Comparison of ENCODE assay signal across 10 mouse cellular contexts in the genomic region with DNA sequence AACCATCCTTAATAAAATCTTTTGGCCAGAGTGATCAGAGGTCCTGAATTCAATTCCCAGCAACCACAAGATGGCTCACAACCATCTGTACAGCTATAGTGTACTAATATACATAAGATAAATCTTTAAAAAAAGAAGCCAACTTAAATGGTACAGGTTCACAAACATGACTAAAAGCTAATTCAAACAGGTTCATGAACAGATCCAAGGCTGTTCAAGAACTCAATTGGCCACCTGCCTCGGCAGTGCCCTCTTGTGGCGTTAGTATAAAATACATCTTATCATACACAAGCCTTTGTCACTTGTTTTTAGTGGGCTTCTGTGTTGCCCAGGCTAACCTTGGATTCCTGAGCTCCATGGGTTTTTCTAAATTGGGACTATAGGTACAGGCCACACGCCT. TPM values are rescaled to one million over a fixed set of nuclear protein-coding genes. Genes with fewer than 3 reads are reported as not detected.
DNase-seq lines count a peak whose midpoint lies in the region; ATAC-seq and TF ChIP-seq lines count a peak whose summit lies in the region.
"Had no signal": no experiment of that assay in that cellular context is flagged by ENCODE, and none has a peak within 500 bp of the region (broad histone marks: within the 10 kb centered on the region; RNA-seq: fewer than 3 reads in every experiment).

No protein-coding gene starts in this region.

- ATAC-seq in kidney, postnatal 0 days (replicated peaks; ENCODE audit: low FRiP score, low read depth) = no peak
- ATAC-seq in kidney, embryonic 16.5 days (ENCODE audit: low FRiP score, low TSS enrichment) = no peak

- H3K36me3 ChIP-seq in kidney, postnatal 0 days (ENCODE audit: insufficient read depth, low read length) = peaks cover 17% of the 10 kb centered on the region
- peaks cover 18% of the 10 kb centered on the region for H3K36me3 ChIP-seq in kidney, embryonic 16.5 days (ENCODE audit: insufficient read depth, low read length)
- peaks cover 27% of the 10 kb centered on the region for H3K36me3 ChIP-seq in E14TG2a.4 (ENCODE audit: insufficient read depth, low read length)
- H3K36me3 ChIP-seq in embryonic facial prominence, embryonic 10.5 days (replicated peaks) = peaks cover 24% of the 10 kb centered on the region

- no peak overlapping the region for H3K4me3 ChIP-seq in kidney, postnatal 0 days (replicated peaks; ENCODE audit: low read depth, low read length)
- H3K4me3 ChIP-seq in kidney, embryonic 16.5 days (ENCODE audit: low read length) = no peak overlapping the region
- H3K4me3 ChIP-seq in E14TG2a.4 (replicated peaks; ENCODE audit: low read length) = no peak overlapping the region
- H3K4me3 ChIP-seq in embryonic facial prominence, embryonic 10.5 days = no peak overlapping the region

- H3K27ac ChIP-seq in kidney, postnatal 0 days = no peak overlapping the region
- H3K27ac ChIP-seq in kidney, embryonic 16.5 days (ENCODE audit: low read length) = no peak overlapping the region
- H3K27ac ChIP-seq in embryonic facial prominence, embryonic 10.5 days (replicated peaks) = no peak overlapping the region

- peak; percentile 83 for TF ChIP-seq CTCF in kidney, postnatal 0 days (IDR thresholded peaks at IDR 0.05; ENCODE audit: low read depth)
- peak; percentile 72 for TF ChIP-seq CTCF in E14TG2a.4 (conservative IDR thresholded peaks at IDR 0.05; ENCODE audit: low read length)

- DNase-seq in kidney, postnatal 0 days (ENCODE audit: low spot score) = peak; percentile 85
- DNase-seq in adipocyte (ENCODE audit: low spot score) = peak; percentile 83
- DNase-seq in embryonic facial prominence, embryonic 10.5 days (ENCODE audit: low spot score) = peak; percentile 57
- peak; percentile 61 for DNase-seq in left cerebral cortex, postnatal 4 days
- peak; percentile 43 for DNase-seq in right cerebral cortex, postnatal 25 days
- DNase-seq in frontal cortex, postnatal 25 days (ENCODE audit: low spot score in 2 of 2) = no peak

- no peak overlapping the region for H3K9ac ChIP-seq in kidney, postnatal 0 days (ENCODE audit: low read depth, low read length)
- no peak overlapping the region for H3K9ac ChIP-seq in kidney, embryonic 16.5 days (replicated peaks; ENCODE audit: low read length)

- no peaks in the 10 kb centered on the region for H3K27me3 ChIP-seq in kidney, postnatal 0 days (ENCODE audit: insufficient read depth, low read length)
- H3K27me3 ChIP-seq in kidney, embryonic 16.5 days (ENCODE audit: insufficient read depth, low read length) = no peaks in the 10 kb centered on the region
- no peaks in the 10 kb centered on the region for H3K27me3 ChIP-seq in E14TG2a.4 (ENCODE audit: insufficient read depth, low read length)
- no peaks in the 10 kb centered on the region for H3K27me3 ChIP-seq in embryonic facial prominence, embryonic 10.5 days (replicated peaks; ENCODE audit: low read depth, poor library complexity, severe bottlenecking)

- no peaks in the 10 kb centered on the region for H3K4me1 ChIP-seq in kidney, postnatal 0 days (replicated peaks; ENCODE audit: insufficient read depth, low read length)
- H3K4me1 ChIP-seq in kidney, embryonic 16.5 days (ENCODE audit: insufficient read depth, low read length) = peaks cover 10% of the 10 kb centered on the region; the same call in 1 of the 2 replicates
- H3K4me1 ChIP-seq in E14TG2a.4 (replicated peaks; ENCODE audit: low read depth, low read length) = peaks cover 25% of the 10 kb centered on the region
- H3K4me1 ChIP-seq in embryonic facial prominence, embryonic 10.5 days = peaks cover 3% of the 10 kb centered on the region

- H3K4me2 ChIP-seq in kidney, postnatal 0 days (ENCODE audit: low read length) = no peak overlapping the region
- no peak overlapping the region for H3K4me2 ChIP-seq in kidney, embryonic 16.5 days (replicated peaks; ENCODE audit: low read depth, low read length)

- intact Hi-C loops in left cerebral cortex, postnatal 4 days (cut with DNase I) = no loop called here

- WGBS in kidney, postnatal 0 days = 22% methylated on average over 3 of the region's 3 CpGs
- WGBS in kidney, embryonic 16.5 days = 23% methylated on average over 3 of the region's 3 CpGs
- 14% methylated on average over 3 of the region's 3 CpGs for WGBS in embryonic facial prominence, embryonic 10.5 days

- H3K9me3 ChIP-seq in kidney, postnatal 0 days (replicated peaks; ENCODE audit: low read length) = no peaks in the 10 kb centered on the region
- no peaks in the 10 kb centered on the region for H3K9me3 ChIP-seq in kidney, embryonic 16.5 days (ENCODE audit: low read length)
- H3K9me3 ChIP-seq in E14TG2a.4 (ENCODE audit: low read length) = no peaks in the 10 kb centered on the region
- no peaks in the 10 kb centered on the region for H3K9me3 ChIP-seq in embryonic facial prominence, embryonic 10.5 days

RNA-seq across cellular contexts. Expression of a gene that starts 3.9 kb away (rescaled TPM):
- polyA plus RNA-seq in kidney, postnatal 0 days (2015; fragmentation: Nextera tagmentation; extraction: Ambion mirVana) = 1,736 and 1,746 TPM in 2 replicates
- 1,403 and 1,568 TPM in 2 replicates for polyA plus RNA-seq in kidney, embryonic 16.5 days (2015; fragmentation: Nextera tagmentation; extraction: Ambion mirVana)
- polyA plus RNA-seq in embryonic facial prominence, embryonic 10.5 days (2016; fragmentation: Nextera tagmentation; extraction: Ambion mirVana) = 1,675 and 1,681 TPM in 2 replicates
- 100 to 1,000 TPM; 642 to 677 TPM for total RNA-seq in left cerebral cortex, postnatal 4 days (2021)

RNA-seq across cellular contexts. Expression of a gene that starts 10.6 kb away (rescaled TPM):
- polyA plus RNA-seq in kidney, postnatal 0 days (2015; fragmentation: Nextera tagmentation; extraction: Ambion mirVana) = not detected in 2 replicates
- polyA plus RNA-seq in kidney, embryonic 16.5 days (2015; fragmentation: Nextera tagmentation; extraction: Ambion mirVana) = not detected in 2 replicates
- 0.37 TPM in 1 of 2 replicates, not detected in the other for polyA plus RNA-seq in embryonic facial prominence, embryonic 10.5 days (2016; fragmentation: Nextera tagmentation; extraction: Ambion mirVana)
- not detected for total RNA-seq in left cerebral cortex, postnatal 4 days (2021)
- total RNA-seq: gastrocnemius, adult 8-10 months had no signal
- polyA plus RNA-seq: lung, embryonic 16.5 days had no signal

RNA-seq across cellular contexts. Expression of a gene that starts 32.4 kb away (rescaled TPM):
- polyA plus RNA-seq in kidney, postnatal 0 days (2015; fragmentation: Nextera tagmentation; extraction: Ambion mirVana) = 13.8 and 15.7 TPM in 2 replicates
- polyA plus RNA-seq in kidney, embryonic 16.5 days (2015; fragmentation: Nextera tagmentation; extraction: Ambion mirVana) = 15.5 and 18.6 TPM in 2 replicates
- 14.0 and 14.2 TPM in 2 replicates for polyA plus RNA-seq in embryonic facial prominence, embryonic 10.5 days (2016; fragmentation: Nextera tagmentation; extraction: Ambion mirVana)
- 100 to 1,000 TPM in 1 of 2 experiments, 10 to 100 TPM in 1; 43.8 to 116 TPM for total RNA-seq in left cerebral cortex, postnatal 4 days (2021)

RNA-seq across cellular contexts. Expression of a gene that starts 53.9 kb away (rescaled TPM):
- polyA plus RNA-seq in kidney, postnatal 0 days (2015; fragmentation: Nextera tagmentation; extraction: Ambion mirVana) = not detected in 2 replicates
- not detected in 2 replicates for polyA plus RNA-seq in kidney, embryonic 16.5 days (2015; fragmentation: Nextera tagmentation; extraction: Ambion mirVana)
- polyA plus RNA-seq in embryonic facial prominence, embryonic 10.5 days (2016; fragmentation: Nextera tagmentation; extraction: Ambion mirVana) = not detected in 2 replicates
- total RNA-seq in left cerebral cortex, postnatal 4 days (2021) = not detected
- total RNA-seq: gastrocnemius, adult 8-10 months had no signal
- polyA plus RNA-seq: lung, embryonic 16.5 days had no signal

Comparison
In these comparisons a context has a peak if more than half of its experiments do, and no peak if none do; other contexts are left out.
1. DNase-seq: peak in kidney, postnatal 0 days (single experiment), adipocyte (single experiment), embryonic facial prominence, embryonic 10.5 days (single experiment), left cerebral cortex, postnatal 4 days (single experiment) and right cerebral cortex, postnatal 25 days (single experiment); none in frontal cortex, postnatal 25 days (0 of 2).